In the genomic region with DNA sequence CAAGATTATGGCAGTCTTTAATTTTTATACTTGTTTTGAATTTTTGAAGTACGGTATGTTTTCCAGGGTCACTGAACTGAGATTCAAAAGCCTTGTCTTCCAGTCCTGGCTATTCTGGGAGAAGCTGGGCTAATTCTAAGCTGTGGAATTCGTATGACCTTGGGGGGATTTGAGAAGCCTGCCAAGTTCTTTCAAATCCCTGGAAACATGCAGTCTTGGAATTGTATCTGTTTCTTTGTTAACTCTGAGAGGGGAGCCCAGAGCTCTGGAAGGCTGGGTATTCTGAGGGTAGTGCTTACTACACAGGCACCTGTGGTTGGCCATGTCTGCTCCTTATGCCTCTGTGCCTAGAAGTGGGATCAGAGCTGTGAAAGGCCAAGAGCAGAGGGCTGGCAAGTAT, we compare ENCODE assay signal across 11 mouse cellular contexts. TPM values are rescaled to one million over a fixed set of nuclear protein-coding genes. Genes with fewer than 3 reads are reported as not detected.
DNase-seq lines count a peak whose midpoint lies in the region; ATAC-seq and TF ChIP-seq lines count a peak whose summit lies in the region.
"Had no signal": no experiment of that assay in that cellular context is flagged by ENCODE, and none has a peak within 500 bp of the region (broad histone marks: within the 10 kb centered on the region; RNA-seq: fewer than 3 reads in every experiment).

No protein-coding gene starts in this region.

- no peak overlapping the region; the same call in 1 of the 2 replicates for H3K27ac ChIP-seq in kidney, postnatal 0 days
- H3K27ac ChIP-seq in kidney, embryonic 16.5 days (ENCODE audit: low read length): no peak overlapping the region
- H3K27ac ChIP-seq: forebrain, embryonic 10.5 days; liver, embryonic 14.5 days had no signal

- H3K4me2 ChIP-seq in kidney, postnatal 0 days (ENCODE audit: low read length): no peak overlapping the region
- no peak overlapping the region for H3K4me2 ChIP-seq in kidney, embryonic 16.5 days (replicated peaks; ENCODE audit: low read depth, low read length)

- peaks cover 47% of the 10 kb centered on the region for H3K36me3 ChIP-seq in kidney, postnatal 0 days (ENCODE audit: insufficient read depth, low read length)
- peaks cover 61% of the 10 kb centered on the region for H3K36me3 ChIP-seq in kidney, embryonic 16.5 days (ENCODE audit: insufficient read depth, low read length)

- no peaks in the 10 kb centered on the region for H3K27me3 ChIP-seq in kidney, postnatal 0 days (ENCODE audit: insufficient read depth, low read length)
- H3K27me3 ChIP-seq in kidney, embryonic 16.5 days (ENCODE audit: insufficient read depth, low read length): no peaks in the 10 kb centered on the region

- H3K4me1 ChIP-seq in kidney, postnatal 0 days (replicated peaks; ENCODE audit: insufficient read depth, low read length): 0 out of 2 replicates have a peak, but pooled peaks cover 3% of the 10 kb centered on the region
- H3K4me1 ChIP-seq in kidney, embryonic 16.5 days (ENCODE audit: insufficient read depth, low read length): no peaks in the 10 kb centered on the region

- peak; percentile 72 for DNase-seq in adrenal gland, adult 2 months
- DNase-seq in adrenal gland, adult 18-20 months (ENCODE audit: low spot score in 2 of 2): no peak
- peak; percentile 62 for DNase-seq in kidney, postnatal 0 days (ENCODE audit: low spot score)
- DNase-seq in NIH3T3 (ENCODE audit: low read depth): peak; percentile 65
- DNase-seq in heart, postnatal 4 days: peak; percentile 28
- DNase-seq in frontal cortex, postnatal 36 days (ENCODE audit: low spot score in 2 of 2): no peak
- DNase-seq in thymus, postnatal 0 days (ENCODE audit: low spot score): no peak
- DNase-seq: gastrocnemius, postnatal 10 days had no signal

- H3K4me3 ChIP-seq in kidney, postnatal 0 days (replicated peaks; ENCODE audit: low read depth, low read length): no peak overlapping the region
- no peak overlapping the region for H3K4me3 ChIP-seq in kidney, embryonic 16.5 days (ENCODE audit: low read length)
- H3K4me3 ChIP-seq: forebrain, embryonic 10.5 days had no signal

- no peak for TF ChIP-seq CTCF in kidney, postnatal 0 days (IDR thresholded peaks at IDR 0.05; ENCODE audit: low read depth)

- ATAC-seq in kidney, postnatal 0 days (replicated peaks; ENCODE audit: low FRiP score, low read depth): no peak
- ATAC-seq in kidney, embryonic 16.5 days (ENCODE audit: low FRiP score, low TSS enrichment): no peak

- no peak overlapping the region for H3K9ac ChIP-seq in kidney, postnatal 0 days (ENCODE audit: low read depth, low read length)
- H3K9ac ChIP-seq in kidney, embryonic 16.5 days (replicated peaks; ENCODE audit: low read length): no peak overlapping the region
- H3K9ac ChIP-seq: liver, embryonic 14.5 days had no signal

- H3K9me3 ChIP-seq in kidney, postnatal 0 days (replicated peaks; ENCODE audit: low read length): no peaks in the 10 kb centered on the region
- H3K9me3 ChIP-seq in kidney, embryonic 16.5 days (ENCODE audit: low read length): no peaks in the 10 kb centered on the region
- H3K9me3 ChIP-seq: forebrain, embryonic 10.5 days had no signal

- 65% methylated on average over 2 of the region's 2 CpGs for WGBS in kidney, postnatal 0 days
- 81% methylated on average over 2 of the region's 2 CpGs for WGBS in kidney, embryonic 16.5 days

RNA-seq across cellular contexts. Expression of gene Polr1a, which starts 26.9 kb away (rescaled TPM):
- 10 to 100 TPM; 58.7 to 82.0 TPM for total RNA-seq in adrenal gland, adult 2 months (2021)
- polyA plus RNA-seq in adrenal gland, adult 2 months (2012; rRNA removed): 33.3 and 36.0 TPM in 2 replicates
- 10 to 100 TPM; 52.5 to 75.2 TPM for total RNA-seq in adrenal gland, adult 18-20 months (2021)
- polyA plus RNA-seq in kidney, postnatal 0 days (2015; fragmentation: Nextera tagmentation; extraction: Ambion mirVana): 17.5 and 18.3 TPM in 2 replicates
- polyA plus RNA-seq in kidney, embryonic 16.5 days (2015; fragmentation: Nextera tagmentation; extraction: Ambion mirVana): 35.6 and 38.3 TPM in 2 replicates
- total RNA-seq in heart, postnatal 4 days (2021): 10 to 100 TPM; 32.3 to 35.7 TPM
- 16.5 and 17.2 TPM in 2 replicates for polyA plus RNA-seq in thymus, postnatal 0 days (2015; fragmentation: Nextera tagmentation; extraction: Ambion mirVana)

RNA-seq across cellular contexts. Expression of gene Ptcd3, which starts 27.2 kb away (rescaled TPM):
- total RNA-seq in adrenal gland, adult 2 months (2021): 10 to 100 TPM; 97.0 to 98.1 TPM
- polyA plus RNA-seq in adrenal gland, adult 2 months (2012; rRNA removed): 2.9 and 3.1 TPM in 2 replicates
- total RNA-seq in adrenal gland, adult 18-20 months (2021): 10 to 100 TPM; 95.0 to 97.9 TPM
- 61.3 and 66.4 TPM in 2 replicates for polyA plus RNA-seq in kidney, postnatal 0 days (2015; fragmentation: Nextera tagmentation; extraction: Ambion mirVana)
- 107 and 109 TPM in 2 replicates for polyA plus RNA-seq in kidney, embryonic 16.5 days (2015; fragmentation: Nextera tagmentation; extraction: Ambion mirVana)
- total RNA-seq in heart, postnatal 4 days (2021): 100 to 1,000 TPM; 113 to 116 TPM
- polyA plus RNA-seq in thymus, postnatal 0 days (2015; fragmentation: Nextera tagmentation; extraction: Ambion mirVana): 69.3 and 76.4 TPM in 2 replicates

Comparison
In these comparisons a context has a peak if more than half of its experiments do, and no peak if none do; other contexts are left out.
1. DNase-seq: peak in adrenal gland, adult 2 months (single experiment), kidney, postnatal 0 days (single experiment), NIH3T3 (single experiment) and heart, postnatal 4 days (single experiment); none in adrenal gland, adult 18-20 months (0 of 2), frontal cortex, postnatal 36 days (0 of 2) and thymus, postnatal 0 days (single experiment).
2. RNA of gene Ptcd3, which starts 27.2 kb away (polyA plus RNA-seq): 107 to 109 TPM in kidney, embryonic 16.5 days, 69.3 to 76.4 TPM in thymus, postnatal 0 days and 61.3 to 66.4 TPM in kidney, postnatal 0 days; 2.9 to 3.1 TPM in adrenal gland, adult 2 months; every median in the first group is over 10 times any median in the second.